Mouse (Mus musculus) left cerebral cortex, adult 8-10 months (tissue): ENCODE data around the gene Eif3a. TPM values are rescaled to one million over a fixed set of nuclear protein-coding genes. Genes with fewer than 3 reads are reported as not detected.
A peak's percentile ranks its signal among the peaks of the same experiment; 100 is the strongest.

Source experiments
- DNase-seq, 2 experiments: peaks; one replicate each; pipeline ENCODE4 v3.0.0; 2022; ENCODE audit warnings: low spot score in 2 of 2
- microRNA-seq, 2 experiments: library from miRNA; unstranded; fragments of <30 nt; microRNA quantifications; one replicate each; pipeline ENCODE4 v1.2.0; 2022
- total RNA-seq, 4 experiments: library from RNA; stranded (reverse); gene quantifications; 2 replicates each; pipeline ENCODE4 v1.2.4; 2022

Eif3a gene
- total RNA-seq, 4 experiments from 2014 or later, result 88.6 to 98.3 (median 90.6) TPM

DNA sequence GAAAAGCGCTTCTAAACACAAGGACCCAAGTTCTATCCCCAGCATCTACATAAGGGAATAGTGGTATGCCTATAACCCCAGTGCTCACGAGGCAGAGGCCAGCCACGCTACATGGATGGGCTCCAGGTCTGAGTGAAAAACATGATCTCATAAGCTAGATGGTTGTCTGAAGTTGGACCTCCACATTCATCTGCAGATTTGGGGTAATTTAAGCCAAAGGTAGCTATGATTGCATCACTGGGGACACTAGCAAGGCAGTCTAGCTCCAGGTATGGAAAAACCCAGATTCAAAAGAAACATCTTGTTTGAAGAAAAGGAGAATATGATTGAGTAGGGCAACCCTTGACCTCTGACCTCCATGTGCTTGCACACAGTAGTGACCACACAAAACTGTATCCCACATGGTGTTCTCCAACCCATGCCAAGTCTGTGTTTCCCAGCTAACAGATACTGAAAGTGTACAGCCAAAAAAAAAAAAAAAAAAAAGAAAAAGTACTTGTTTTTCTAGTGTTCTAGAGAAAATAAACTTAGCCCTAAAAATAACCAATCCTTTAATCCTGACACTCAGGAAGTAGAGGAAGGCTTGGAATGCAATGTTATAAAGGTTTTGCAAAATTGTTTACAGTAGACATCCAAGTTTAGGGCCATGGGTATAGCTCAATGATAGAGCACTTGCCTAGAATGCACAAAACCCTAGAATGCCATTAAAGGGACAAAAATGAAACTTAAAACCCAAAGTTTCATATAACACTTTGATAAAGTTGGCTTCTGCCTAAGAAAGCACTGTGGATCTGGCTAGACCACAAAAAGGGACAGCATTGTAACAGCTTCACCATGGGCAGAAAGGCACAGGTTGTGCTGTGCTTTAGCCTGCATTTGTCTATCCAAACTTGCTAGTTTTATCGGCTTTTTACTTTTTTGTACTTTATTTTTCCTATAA is 31.3 kb downstream of the Eif3a start:
- no peak for DNase-seq

DNA sequence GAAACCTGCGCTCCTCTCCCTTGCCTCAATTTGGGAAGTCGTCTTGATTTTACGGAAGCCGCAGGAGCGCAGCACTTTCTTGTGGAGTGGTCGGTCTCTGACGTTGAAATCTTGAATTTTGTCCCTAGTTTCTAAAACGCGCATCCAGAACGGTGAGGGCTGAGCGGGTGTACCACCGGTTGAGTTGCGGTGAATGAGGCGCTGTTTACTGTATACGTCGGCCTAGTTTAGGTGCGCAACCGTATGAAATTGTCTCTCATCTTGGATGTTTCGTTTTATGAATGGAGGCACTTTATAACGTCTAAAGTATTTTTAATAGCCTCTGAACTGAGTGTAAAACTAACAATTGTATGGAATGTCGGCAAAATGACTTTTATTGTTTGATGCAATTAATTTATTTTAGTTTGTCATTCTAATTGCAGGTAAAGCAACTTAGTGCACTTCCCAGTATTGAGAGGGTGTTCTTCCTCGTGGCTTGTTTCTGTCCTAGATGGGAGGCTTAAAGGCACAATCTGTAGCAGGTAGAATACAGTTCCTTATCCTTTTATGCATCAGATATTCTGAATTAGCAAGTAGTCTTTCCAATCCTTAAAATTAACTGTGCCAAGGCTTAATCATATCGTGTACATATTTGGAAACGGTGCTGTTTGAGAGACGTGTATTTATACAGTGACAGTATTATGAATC is 33.2 kb downstream of the Eif3a start:
- no peak for DNase-seq

DNA sequence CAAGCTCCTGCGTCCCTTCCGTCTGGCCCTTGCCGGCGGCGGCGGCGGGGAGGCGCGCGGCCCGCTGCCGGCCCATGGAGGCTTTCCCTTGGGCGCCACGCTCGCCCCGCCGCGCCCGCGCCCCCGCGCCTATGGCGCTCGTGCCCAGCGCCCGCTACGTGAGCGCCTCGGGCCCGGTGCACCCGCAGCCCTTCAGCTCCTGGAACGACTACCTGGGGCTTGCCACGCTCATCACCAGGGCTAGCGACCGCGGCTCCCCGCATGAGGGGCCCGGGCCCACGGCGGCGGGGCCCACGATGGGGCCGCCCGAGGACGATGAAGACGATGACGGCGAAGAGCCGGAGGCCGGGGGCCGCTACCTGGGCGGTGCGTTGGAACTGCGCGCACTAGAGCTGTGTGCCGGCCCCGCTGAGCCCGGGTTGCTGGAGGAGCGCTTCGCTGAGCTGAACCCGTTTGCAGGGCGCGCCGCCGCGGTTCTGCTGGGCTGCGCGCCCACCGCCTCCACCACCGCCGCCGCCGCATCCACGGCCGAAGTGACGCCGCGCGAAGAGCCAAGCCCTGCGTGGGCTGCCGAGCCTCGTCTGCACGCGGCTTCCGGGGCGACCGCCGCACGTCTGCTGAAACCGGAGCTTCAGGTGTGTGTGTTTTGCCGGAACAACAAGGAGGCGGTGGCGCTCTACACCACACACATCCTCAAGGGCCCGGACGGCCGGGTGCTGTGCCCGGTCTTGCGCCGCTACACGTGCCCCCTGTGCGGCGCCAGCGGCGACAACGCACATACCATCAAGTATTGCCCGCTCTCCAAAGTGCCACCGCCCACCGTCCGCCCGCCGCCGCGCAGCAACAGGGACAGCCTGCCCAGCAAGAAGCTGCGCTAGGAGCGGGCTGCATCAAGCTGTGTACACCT is 34.0 kb downstream of the Eif3a start:
- DNase-seq, result peak; percentile 47 to 69

- peak; percentile 73 to 88 for DNase-seq
Measured at GRCm38 (mm10) chr19:60755438-60756191, 34.8 kb downstream of the Eif3a start, which contains the start of gene Nanos1. Nanos1 (plus strand) TSS chr19:60755987.

- DNase-seq, result no peak
Measured at GRCm38 (mm10) chr19:60747801-60748200, 42.7 kb downstream of the Eif3a start.

DNA sequence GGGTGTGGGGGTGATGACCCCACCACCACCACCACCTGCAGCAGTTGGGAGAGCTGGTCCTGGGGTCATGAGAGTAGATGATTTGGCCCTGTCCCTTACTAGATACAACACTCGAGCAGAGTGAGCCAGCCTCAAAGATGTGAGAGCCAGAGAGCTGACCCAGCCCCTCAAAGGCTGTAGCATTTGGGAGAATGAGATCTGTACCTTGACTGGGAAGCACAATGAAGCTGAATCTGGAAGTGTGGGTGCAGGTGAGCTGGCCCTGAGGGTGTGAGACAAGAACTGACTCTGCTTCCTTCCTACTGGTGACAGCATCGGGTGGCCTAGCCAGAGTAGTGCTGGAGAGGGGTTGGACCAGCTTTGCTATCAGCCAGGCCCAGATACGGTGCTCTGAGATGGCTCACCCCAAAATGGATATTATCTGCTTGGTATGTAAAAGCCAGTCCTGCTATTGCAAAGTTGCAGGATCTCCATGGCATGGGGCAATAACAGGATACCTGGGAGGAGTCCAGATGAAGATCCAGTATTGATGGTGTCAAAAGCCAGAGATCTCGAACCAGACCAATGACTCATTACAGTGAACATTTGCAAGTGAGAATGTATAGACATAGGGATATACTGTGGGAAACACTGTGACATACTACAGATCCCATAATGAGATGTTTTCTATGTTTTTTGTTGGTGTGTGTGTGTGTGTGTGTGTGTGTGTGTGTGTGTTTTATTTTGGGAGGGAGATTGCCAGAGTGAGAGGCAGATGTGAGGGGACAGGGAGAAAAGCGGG is 46.5 kb downstream of the Eif3a start:
- DNase-seq, result no peak

GRCm38 (mm10) chr19:60740560-60740959 is 49.9 kb downstream of the Eif3a start:
- no peak for DNase-seq

- no peak for DNase-seq
Measured at GRCm38 (mm10) chr19:60731966-60732365, 58.5 kb downstream of the Eif3a start.

- DNase-seq, result no peak
Measured at GRCm38 (mm10) chr19:60731299-60731698, 59.2 kb downstream of the Eif3a start.

DNA sequence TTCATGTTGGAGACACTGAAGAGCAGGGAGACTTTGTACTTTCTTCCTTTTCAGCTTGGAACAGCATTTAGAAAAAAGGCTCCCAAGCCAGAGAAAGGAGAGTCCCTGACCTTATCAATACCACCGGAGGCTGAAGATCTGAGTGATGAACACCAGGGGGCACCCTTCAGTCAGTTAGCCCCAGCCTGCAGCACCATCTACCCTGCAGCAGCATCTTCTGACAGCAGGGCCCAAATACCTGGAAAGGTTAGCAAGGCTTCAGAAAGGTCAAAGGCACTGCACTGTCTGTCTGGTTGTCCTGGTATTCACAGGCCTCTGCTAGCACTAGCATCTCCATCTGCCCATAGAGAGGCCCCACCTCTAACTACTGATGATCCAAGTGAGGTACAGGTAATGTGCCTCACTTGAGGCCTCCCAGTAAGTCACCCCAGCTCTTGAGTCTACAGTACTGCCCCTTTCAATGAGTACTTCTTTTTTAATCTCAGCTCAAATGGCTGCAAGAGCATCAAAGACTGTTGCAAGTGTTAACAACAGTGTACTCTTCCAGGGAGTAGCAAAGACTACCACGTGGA is 60.1 kb downstream of the Eif3a start:
- DNase-seq, result no peak

GRCm38 (mm10) chr19:60716381-60716780 is 74.1 kb downstream of the Eif3a start:
- DNase-seq, result no peak

GRCm38 (mm10) chr19:60712577-60712976 is 77.9 kb downstream of the Eif3a start:
- no peak for DNase-seq

Small RNA genes within 50 kb of the gene (microRNA-seq; reads per million reads assigned to microRNA genes)
- gene mmu-mir-3084-1, result 0 reads per million in 2 experiments

Other genes with a start within 250 kb of the Eif3a start
- gene Cacul1, start 209.6 kb downstream of the Eif3a start, total RNA-seq, result 10 to 100 TPM; 48.3 to 55.0 (median 51.5) TPM
- gene Nanos1, start 34.7 kb downstream of the Eif3a start, total RNA-seq, result 10 to 100 TPM; 21.2 to 23.8 (median 22.2) TPM
- gene Fam45a, start 20.9 kb upstream of the Eif3a start, total RNA-seq, result 10 to 100 TPM; 43.8 to 53.4 (median 48.2) TPM
- gene Sfxn4, start 70.8 kb upstream of the Eif3a start, total RNA-seq, result 10 to 100 TPM; 17.9 to 21.5 (median 20.2) TPM
- gene Prdx3, start 83.9 kb upstream of the Eif3a start, total RNA-seq, result 10 to 100 TPM; 79.0 to 94.0 (median 85.1) TPM
- 10 to 100 TPM; 15.6 to 20.6 (median 17.7) TPM for gene Grk5, start 99.1 kb upstream of the Eif3a start, total RNA-seq